Comparison of ENCODE assay signal across 24 mouse cellular contexts in genomic region chr6:124765951-124766350, GRCm38 (mm10). TPM values are rescaled to one million over a fixed set of nuclear protein-coding genes. Genes with fewer than 3 reads are reported as not detected.
"Had no signal": no experiment of that assay in that cellular context is flagged by ENCODE, and none has a peak within 500 bp of the region (broad histone marks: within the 10 kb centered on the region; RNA-seq: fewer than 3 reads in every experiment).

No protein-coding gene starts in this region.

- H3K9me3 ChIP-seq: neural tube, embryonic 13.5 days; neural tube, embryonic 15.5 days; stomach, embryonic 15.5 days had no signal

- H3K27me3 ChIP-seq: neural tube, embryonic 15.5 days had no signal

- DNase-seq: retina, postnatal 1 day; right cerebral cortex, adult 18-20 months; right cerebral cortex, postnatal 14 days; right cerebral cortex, postnatal 25 days; right cerebral cortex, postnatal 4 days; spleen, adult 18-20 months; thymus, adult 18-20 months; thymus, adult 2 months; thymus, postnatal 14 days; thymus, postnatal 25 days; thymus, postnatal 36 days; thymus, postnatal 4 days had no signal

- H3K4me3 ChIP-seq: neural tube, embryonic 13.5 days; neural tube, embryonic 15.5 days; stomach, embryonic 15.5 days had no signal

- H3K36me3 ChIP-seq: stomach, embryonic 15.5 days had no signal

- H3K9ac ChIP-seq: neural tube, embryonic 13.5 days; neural tube, embryonic 15.5 days; stomach, embryonic 15.5 days had no signal

- H3K27ac ChIP-seq: neural tube, embryonic 13.5 days; neural tube, embryonic 15.5 days; stomach, embryonic 15.5 days; stomach, postnatal 0 days had no signal

RNA-seq across cellular contexts. Expression of gene Eno2, which starts 3.5 kb away (rescaled TPM):
- total RNA-seq: neutrophil, adult 5-6 weeks had no signal

RNA-seq across cellular contexts. Expression of gene Gm45234, which starts 10.1 kb away (rescaled TPM):
- total RNA-seq: neutrophil, adult 5-6 weeks had no signal
- polyA plus RNA-seq: neural tube, embryonic 13.5 days; neural tube, embryonic 14.5 days; neural tube, embryonic 15.5 days; small intestine, adult 2 months; spleen, adult 2 months; stomach, embryonic 14.5 days; stomach, embryonic 15.5 days; stomach, embryonic 16.5 days; stomach, postnatal 0 days; thymus, adult 2 months; thymus, postnatal 0 days; urinary bladder, adult 2 months had no signal
